Mouse (Mus musculus) left cerebral cortex, postnatal 36 days (tissue): ENCODE measurements around the gene Acadvl. TPM values are rescaled to one million over a fixed set of nuclear protein-coding genes. Genes with fewer than 3 reads are reported as not detected.

Experiments used
- DNase-seq, 2 experiments: peaks; one replicate each; pipeline ENCODE4 v3.0.0; 2021 to 2022; ENCODE audit warnings: low spot score in 2 of 2, mixed read lengths in 1 of 2
- intact Hi-C: fragments of 180-260 bp; cut with DNase I; formaldehyde crosslinking; loops from one replicate; pipeline ENCODE4 v1.15.1; 2025
- total RNA-seq, 2 experiments: library from RNA; stranded (reverse); gene quantifications; 2 replicates each; pipeline ENCODE4 v1.2.3; 2021

Gene Acadvl
- total RNA-seq, 2 experiments from 2014 or later: 54.3 to 58.5 TPM

- DNase-seq: peak; percentile 94 to 95
- intact Hi-C loops: loop anchor here (1.0 kb wide), 1 partner anchor 11 kb away; no protein-coding TSS in a partner anchor
Measured at GRCm38 (mm10) chr11:69990850-69991691, 24.1 kb downstream of the Acadvl start, which contains the start of gene Gabarap. Gabarap (plus strand) TSS chr11:69991143.

- intact Hi-C loops: no loop called here
- DNase-seq: no peak
Measured at GRCm38 (mm10) chr11:69989949-69990348, 25.3 kb downstream of the Acadvl start.

DNA sequence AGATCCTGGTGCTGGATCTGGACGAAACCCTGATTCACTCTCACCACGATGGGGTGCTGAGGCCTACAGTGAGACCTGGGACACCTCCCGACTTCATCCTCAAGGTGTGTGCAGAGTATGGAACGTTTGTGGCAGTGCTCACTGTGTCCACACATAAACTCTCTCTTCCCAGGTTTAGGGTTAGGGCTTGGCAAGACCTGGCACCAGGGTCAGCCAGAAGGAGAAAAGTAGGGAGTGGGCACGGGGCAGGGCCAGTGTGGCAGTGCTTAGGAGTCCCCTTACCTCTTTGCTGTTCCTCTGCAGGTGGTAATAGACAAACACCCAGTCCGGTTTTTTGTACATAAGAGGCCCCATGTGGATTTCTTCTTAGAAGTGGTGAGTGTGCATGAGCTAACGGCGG, 30.8 kb downstream of the Acadvl start:
- DNase-seq: no peak
- intact Hi-C loops: no loop called here

- intact Hi-C loops: no loop called here
- no peak for DNase-seq
Measured at GRCm38 (mm10) chr11:69983377-69983776, 31.8 kb downstream of the Acadvl start.

DNA sequence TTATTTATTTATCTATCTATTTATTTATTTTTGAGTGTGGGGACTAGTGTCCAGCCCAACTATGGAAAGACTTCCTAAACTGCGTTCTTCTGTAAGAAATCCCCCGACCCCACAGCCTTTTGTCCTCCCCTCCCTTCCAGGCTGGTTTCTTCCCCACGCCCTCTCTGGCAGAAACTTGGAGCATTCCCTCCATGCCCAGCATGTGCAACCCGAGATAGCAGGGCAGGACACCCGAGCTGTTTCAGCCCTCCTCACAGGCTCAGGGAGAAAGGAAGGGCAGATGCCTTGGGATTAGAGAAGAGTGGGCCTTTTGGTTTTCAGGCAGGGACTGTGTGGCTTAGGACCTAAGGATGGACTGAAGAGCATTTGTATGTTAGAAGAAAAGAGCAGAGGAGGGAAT, 32.3 kb downstream of the Acadvl start:
- DNase-seq: no peak
- intact Hi-C loops: no loop called here

GRCm38 (mm10) chr11:69982225-69982624, 33.0 kb downstream of the Acadvl start, which contains the start of gene Elp5:
Elp5 (minus strand) TSS chr11:69982517.
- intact Hi-C loops: no loop called here
- DNase-seq: no peak

DNA sequence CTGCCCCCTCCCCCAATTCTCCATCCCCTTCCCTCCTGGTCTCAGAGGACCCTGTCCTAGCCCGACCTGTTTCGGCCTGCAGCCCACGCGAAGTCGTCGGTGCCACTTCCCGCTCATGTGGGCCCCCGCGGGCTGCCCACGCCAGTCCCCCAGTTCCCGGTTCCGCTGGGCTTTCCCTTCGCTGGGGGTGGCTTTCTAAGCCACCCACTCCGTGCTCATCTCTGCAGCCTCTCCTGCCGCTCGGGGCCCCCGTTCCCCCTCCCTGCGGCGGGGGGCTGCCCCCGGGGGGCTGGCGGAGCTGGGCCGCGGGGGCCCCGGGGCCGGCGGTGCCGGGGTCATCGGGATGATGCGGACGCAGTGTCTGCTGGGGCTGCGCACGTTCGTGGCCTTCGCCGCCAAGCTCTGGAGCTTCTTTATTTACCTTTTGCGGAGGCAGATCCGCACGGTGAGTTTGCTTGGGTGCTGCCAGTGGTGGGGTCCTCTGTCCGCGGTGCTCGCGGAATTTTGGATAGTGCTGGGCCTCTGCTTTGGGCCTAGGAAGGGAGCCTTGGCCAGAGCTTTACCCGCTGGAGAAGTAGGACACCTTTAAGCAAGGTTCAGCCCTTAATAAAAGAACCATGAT, 34.0 kb downstream of the Acadvl start, which contains the start of gene Ctdnep1:
TSS of gene Ctdnep1 (plus strand) at position 16 of the 622 bp plus-strand sequence.
- intact Hi-C loops: loop anchor here (2.0 kb wide), 1 partner anchor 60 kb away; the partner anchor contains the start of gene Eif5a
- DNase-seq: peak; percentile 43 to 49

DNA sequence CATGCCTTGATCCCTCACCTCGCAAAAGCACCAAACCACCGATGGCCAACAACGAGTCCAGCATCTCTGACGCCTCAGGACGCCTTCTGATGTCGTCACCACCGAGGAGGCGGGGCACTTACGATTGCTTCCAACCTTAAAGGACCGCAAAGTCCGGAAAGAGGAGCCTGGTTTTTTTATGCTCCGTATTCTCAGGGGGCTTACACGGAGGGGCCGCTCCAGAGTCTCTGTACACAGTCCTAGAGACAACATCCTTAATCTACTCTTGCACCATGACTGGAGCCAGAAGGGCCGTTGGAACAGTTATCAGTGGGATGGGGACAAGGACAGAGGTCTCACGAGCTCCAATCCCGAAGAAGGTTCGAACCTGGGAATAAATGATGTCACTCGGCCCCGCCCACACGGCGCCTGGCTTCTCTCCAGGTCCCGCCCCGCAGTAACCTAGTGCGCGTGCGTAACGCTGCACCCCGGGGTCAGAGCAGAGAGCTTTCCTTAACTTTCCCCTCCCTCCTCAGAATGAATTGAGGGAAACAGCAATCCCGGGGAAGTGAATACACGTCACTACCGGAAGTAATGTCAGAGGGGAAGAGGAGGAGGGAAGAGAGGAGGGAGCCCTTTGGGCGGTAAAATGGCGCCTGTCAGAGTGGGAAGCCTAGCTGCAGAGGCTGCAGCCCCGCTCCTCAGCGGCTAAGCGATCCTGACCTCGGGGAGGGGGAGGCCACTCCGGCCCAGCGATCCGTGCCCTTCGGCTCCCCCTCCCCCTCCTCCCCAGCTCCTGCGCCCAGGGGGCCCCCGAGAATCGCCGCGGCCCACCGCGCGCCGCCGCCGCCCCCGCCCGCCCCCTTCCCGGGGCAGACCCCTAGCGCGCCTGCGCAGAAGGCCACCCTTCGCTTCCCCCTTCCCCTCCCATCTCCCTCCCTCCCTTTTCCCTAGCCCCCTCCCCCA, 34.7 kb downstream of the Acadvl start:
- peak; percentile 98 to 99 for DNase-seq
- intact Hi-C loops: loop anchor here (1.0 to 2.0 kb wide), 2 partner anchors 11 to 60 kb away; partner anchors contain the start of genes Eif5a and Gabarap

DNA sequence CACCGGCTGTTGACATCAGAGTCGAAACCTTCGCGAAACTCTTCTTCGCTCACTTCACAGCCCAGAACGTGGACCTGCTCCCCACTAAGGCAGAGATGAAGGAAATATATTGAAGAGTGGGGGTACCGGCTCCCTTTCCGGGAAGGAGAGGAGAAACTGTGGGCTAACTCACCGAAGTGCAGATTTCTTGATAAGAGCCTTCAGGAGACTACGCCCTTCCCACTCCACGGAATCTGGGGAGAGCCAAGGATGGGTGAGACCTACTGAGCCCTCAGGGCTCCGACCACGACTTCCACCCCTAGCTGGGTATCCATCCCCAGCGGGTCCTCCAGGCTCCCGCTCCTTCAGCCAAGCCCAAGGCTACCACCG, 35.4 kb downstream of the Acadvl start:
- intact Hi-C loops: loop anchor here (1.0 to 2.0 kb wide), 2 partner anchors 11 to 59 kb away; partner anchors contain the start of genes Eif5a and Gabarap
- DNase-seq: no peak

DNA sequence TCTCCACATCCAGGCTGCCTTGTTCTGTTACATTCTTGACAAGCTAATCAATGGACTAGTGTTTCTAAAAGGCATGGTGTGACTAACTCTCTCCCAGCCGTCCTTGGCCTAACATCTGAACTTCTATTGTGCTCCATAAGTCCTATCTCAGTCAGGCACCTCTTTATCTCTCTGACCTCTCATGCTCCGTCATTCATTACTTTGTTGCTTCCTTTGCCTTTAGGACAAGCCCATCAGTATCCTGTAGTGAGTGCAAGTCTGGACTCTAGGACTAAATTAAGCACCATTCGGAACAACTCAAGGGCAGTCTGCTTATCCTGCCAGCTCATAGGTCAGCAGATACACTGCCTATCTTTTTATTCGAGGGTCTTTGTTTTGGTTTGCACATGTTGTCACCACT, 38.9 kb downstream of the Acadvl start:
- intact Hi-C loops: no loop called here
- DNase-seq: no peak

- no peak for DNase-seq
- intact Hi-C loops: no loop called here
Measured at GRCm38 (mm10) chr11:69974907-69975306, 40.3 kb downstream of the Acadvl start.

- DNase-seq: no peak
- intact Hi-C loops: no loop called here
Measured at GRCm38 (mm10) chr11:69970775-69971174, 44.4 kb downstream of the Acadvl start.

DNA sequence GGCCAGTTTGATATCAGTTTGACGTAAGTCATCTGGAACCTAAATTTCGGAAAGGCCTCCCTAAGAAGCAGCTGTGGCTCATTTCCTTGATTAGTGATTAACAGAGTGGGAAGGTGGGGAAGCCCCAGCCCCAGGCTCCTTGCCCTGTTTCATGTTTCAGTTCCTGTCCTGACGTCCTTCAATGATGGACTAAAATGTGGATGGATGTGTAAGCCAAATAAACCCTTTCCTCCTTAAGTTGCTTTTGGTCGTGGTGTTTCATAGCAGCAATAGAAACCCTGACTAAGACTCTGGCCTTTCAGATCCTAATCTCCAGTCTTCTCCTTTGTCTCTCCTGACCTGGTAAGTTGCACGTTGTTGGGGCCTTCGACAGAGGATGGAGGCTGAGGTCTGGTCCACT, 45.0 kb downstream of the Acadvl start:
- no peak for DNase-seq
- intact Hi-C loops: no loop called here

GRCm38 (mm10) chr11:69968793-69969192, 46.4 kb downstream of the Acadvl start:
- no peak for DNase-seq
- intact Hi-C loops: loop anchor here (5.0 kb wide), 1 partner anchor 36 kb away; no protein-coding TSS in a partner anchor

- no peak for DNase-seq
- intact Hi-C loops: loop anchor here (5.0 kb wide), 1 partner anchor 35 kb away; no protein-coding TSS in a partner anchor
Measured at GRCm38 (mm10) chr11:69966860-69967517, 48.2 kb downstream of the Acadvl start.

GRCm38 (mm10) chr11:69966006-69966859, 49.0 kb downstream of the Acadvl start:
- intact Hi-C loops: loop anchor here (5.0 kb wide), 1 partner anchor 34 kb away; no protein-coding TSS in a partner anchor
- DNase-seq: no peak

- intact Hi-C loops: loop anchor here (5.0 kb wide), 1 partner anchor 33 kb away; no protein-coding TSS in a partner anchor
- no peak for DNase-seq
Measured at GRCm38 (mm10) chr11:69965271-69966005, 49.8 kb downstream of the Acadvl start.
